In genomic region chr4:44812855-44813254, GRCm38 (mm10) we compare ENCODE assay signal across 26 mouse cellular contexts. TPM values are rescaled to one million over a fixed set of nuclear protein-coding genes. Genes with fewer than 3 reads are reported as not detected.
DNase-seq lines count a peak whose midpoint lies in the region; ATAC-seq and TF ChIP-seq lines count a peak whose summit lies in the region.
"Had no signal": no experiment of that assay in that cellular context is flagged by ENCODE, and none has a peak within 500 bp of the region (broad histone marks: within the 10 kb centered on the region; RNA-seq: fewer than 3 reads in every experiment).

No protein-coding gene starts in this region.

- ATAC-seq in liver, embryonic 16.5 days (ENCODE audit: low read depth) = 0 out of 2 replicates have a peak, but pooled peaks have one; percentile 45
- no peak for ATAC-seq in midbrain, embryonic 14.5 days (ENCODE audit: low FRiP score, low TSS enrichment)
- no peak for ATAC-seq in midbrain, postnatal 0 days (ENCODE audit: low FRiP score)
- ATAC-seq: CD4-positive, CD25-positive, alpha-beta regulatory T cell, adult 4 months; forebrain, embryonic 14.5 days; hindbrain, postnatal 0 days had no signal

- no peak overlapping the region for H3K4me2 ChIP-seq in liver, embryonic 16.5 days (ENCODE audit: low read depth, low read length)
- H3K4me2 ChIP-seq in midbrain, embryonic 14.5 days (ENCODE audit: low read length) = no peak overlapping the region
- no peak overlapping the region for H3K4me2 ChIP-seq in midbrain, postnatal 0 days (ENCODE audit: low read depth, low read length, poor library complexity, severe bottlenecking)
- H3K4me2 ChIP-seq: embryonic facial prominence, embryonic 15.5 days; hindbrain, embryonic 13.5 days had no signal

- H3K4me1 ChIP-seq in MEL (ENCODE audit: control insufficient read depth in 1 of 2, insufficient read depth in 2 of 2, low read length in 2 of 2) = peaks cover 16 to 23% of the 10 kb centered on the region in 2 experiments
- peaks cover 7% of the 10 kb centered on the region for H3K4me1 ChIP-seq in liver, embryonic 16.5 days (ENCODE audit: control insufficient read depth, low read depth, low read length)
- H3K4me1 ChIP-seq in midbrain, embryonic 14.5 days (ENCODE audit: control insufficient read depth, insufficient read depth, low read length) = peaks cover 3% of the 10 kb centered on the region; the same call in 1 of the 2 replicates
- no peaks in the 10 kb centered on the region for H3K4me1 ChIP-seq in midbrain, postnatal 0 days (ENCODE audit: insufficient read depth, low read length)
- H3K4me1 ChIP-seq: embryonic facial prominence, embryonic 15.5 days; hindbrain, embryonic 13.5 days had no signal

- intact Hi-C loops in gastrocnemius, adult 2 months (cut with DNase I) = no loop called here

- H3K36me3 ChIP-seq in MEL (ENCODE audit: control insufficient read depth in 1 of 2, insufficient read depth in 2 of 2, low read length in 2 of 2) = peaks cover 0 to 35% of the 10 kb centered on the region in 2 experiments; a peak in 2 of 4 replicates
- no peaks in the 10 kb centered on the region for H3K36me3 ChIP-seq in liver, embryonic 16.5 days (ENCODE audit: control insufficient read depth, insufficient read depth)
- no peaks in the 10 kb centered on the region for H3K36me3 ChIP-seq in midbrain, embryonic 14.5 days (ENCODE audit: control insufficient read depth, insufficient read depth, low read length)
- no peaks in the 10 kb centered on the region for H3K36me3 ChIP-seq in midbrain, postnatal 0 days (ENCODE audit: insufficient read depth, low read length)
- H3K36me3 ChIP-seq: embryonic facial prominence, embryonic 15.5 days; forebrain, embryonic 10.5 days; heart, embryonic 10.5 days; hindbrain, embryonic 13.5 days had no signal

- peak; percentile 72 for DNase-seq in MEL (ENCODE audit: low read depth, low spot score)
- DNase-seq in c-Kit-positive CD71-positive TER-119-positive erythroid progenitor cells, embryonic 14.5 days (ENCODE audit: low spot score) = peak; percentile 27
- no peak for DNase-seq in gastrocnemius, adult 2 months
- DNase-seq in midbrain, embryonic 14.5 days = no peak
- DNase-seq in midbrain, postnatal 0 days (ENCODE audit: low spot score) = no peak
- DNase-seq in urinary bladder, postnatal 25 days (ENCODE audit: low spot score) = no peak
- DNase-seq: adrenal gland, adult 2 months; adrenal gland, postnatal 25 days; B cell, adult 2 months; cerebellum, adult 11 months; cerebellum, adult 8-10 months; cerebellum, postnatal 14 days; embryo, embryonic 11 days; gastrocnemius, postnatal 10 days; heart, adult 18-20 months; heart, postnatal 10 days; heart, postnatal 4 days had no signal

- no peaks in the 10 kb centered on the region for H3K27me3 ChIP-seq in MEL (ENCODE audit: control insufficient read depth in 1 of 2, insufficient read depth in 2 of 2, low read length in 2 of 2)
- no peaks in the 10 kb centered on the region for H3K27me3 ChIP-seq in liver, embryonic 16.5 days (ENCODE audit: control insufficient read depth, insufficient read depth, low read depth, low read length)
- H3K27me3 ChIP-seq in midbrain, embryonic 14.5 days (ENCODE audit: control insufficient read depth, insufficient read depth, low read length) = no peaks in the 10 kb centered on the region; the same call in 1 of the 2 replicates
- no peaks in the 10 kb centered on the region for H3K27me3 ChIP-seq in midbrain, postnatal 0 days (ENCODE audit: insufficient read depth, low read length)
- H3K27me3 ChIP-seq: embryonic facial prominence, embryonic 15.5 days; hindbrain, embryonic 13.5 days had no signal

- WGBS in liver, embryonic 16.5 days (ENCODE audit: insufficient replicate concordance) = 21% methylated on average over 1 of the region's 1 CpGs
- 89% methylated on average over 1 of the region's 1 CpGs for WGBS in midbrain, embryonic 14.5 days
- 91% methylated on average over 1 of the region's 1 CpGs for WGBS in midbrain, postnatal 0 days

- H3K27ac ChIP-seq in MEL (ENCODE audit: control insufficient read depth, low read depth, low read length) = no peak overlapping the region
- H3K27ac ChIP-seq in liver, embryonic 16.5 days (ENCODE audit: low read length) = no peak overlapping the region
- H3K27ac ChIP-seq in gastrocnemius, adult 2 months = no peak overlapping the region
- no peak overlapping the region for H3K27ac ChIP-seq in midbrain, embryonic 14.5 days (replicated peaks; ENCODE audit: low read depth, low read length)
- H3K27ac ChIP-seq in midbrain, postnatal 0 days (ENCODE audit: low read depth, low read length) = no peak overlapping the region
- H3K27ac ChIP-seq: embryonic facial prominence, embryonic 15.5 days; forebrain, embryonic 10.5 days; heart, embryonic 10.5 days; hindbrain, embryonic 13.5 days; hindbrain, postnatal 0 days had no signal

- H3K79me2 ChIP-seq in MEL (ENCODE audit: control insufficient read depth, insufficient read depth, low read length, poor library complexity) = 0 out of 2 replicates have a peak, but pooled peaks cover 1% of the 10 kb centered on the region

- H3K9me3 ChIP-seq in MEL (replicated peaks; ENCODE audit: insufficient read depth, low read length) = no peaks in the 10 kb centered on the region
- H3K9me3 ChIP-seq in liver, embryonic 16.5 days (replicated peaks; ENCODE audit: control insufficient read depth, low read length) = no peaks in the 10 kb centered on the region
- H3K9me3 ChIP-seq in midbrain, embryonic 14.5 days (ENCODE audit: control insufficient read depth, low read length) = no peaks in the 10 kb centered on the region
- no peaks in the 10 kb centered on the region for H3K9me3 ChIP-seq in midbrain, postnatal 0 days (ENCODE audit: low read length)
- H3K9me3 ChIP-seq: embryonic facial prominence, embryonic 15.5 days; forebrain, embryonic 10.5 days; heart, embryonic 10.5 days; hindbrain, embryonic 13.5 days had no signal

- TF ChIP-seq POLR2A in MEL (IDR thresholded peaks at IDR 0.05; ENCODE audit: control insufficient read depth in 1 of 2, insufficient read depth in 1 of 2, low read depth in 1 of 2, low read length in 2 of 2, poor library complexity in 1 of 2) = no peak

- H3K9ac ChIP-seq in MEL (ENCODE audit: control insufficient read depth, low read depth, low read length, poor library complexity, severe bottlenecking) = no peak overlapping the region
- H3K9ac ChIP-seq in liver, embryonic 16.5 days (ENCODE audit: low read depth, low read length) = no peak overlapping the region
- no peak overlapping the region for H3K9ac ChIP-seq in midbrain, embryonic 14.5 days (replicated peaks; ENCODE audit: low read length)
- H3K9ac ChIP-seq in midbrain, postnatal 0 days (replicated peaks; ENCODE audit: low read length, poor library complexity, severe bottlenecking) = no peak overlapping the region
- H3K9ac ChIP-seq: embryonic facial prominence, embryonic 15.5 days; hindbrain, embryonic 13.5 days had no signal

- TF ChIP-seq CTCF in MEL (IDR thresholded peaks at IDR 0.05 in 2 of 3, conservative IDR thresholded peaks at IDR 0.05 in 1 of 3; ENCODE audit: control insufficient read depth in 1 of 3, insufficient read depth in 1 of 3, low read depth in 2 of 3, low read length in 3 of 3, poor library complexity in 1 of 3, severe bottlenecking in 1 of 3) = no peak
- TF ChIP-seq CTCF in gastrocnemius, adult 2 months (IDR thresholded peaks at IDR 0.05) = no peak
- no peak for TF ChIP-seq CTCF in midbrain, postnatal 0 days (IDR thresholded peaks at IDR 0.05)

- no peak for TF ChIP-seq RAD21 in MEL (IDR thresholded peaks at IDR 0.05; ENCODE audit: low read depth, low read length)

- peak; percentile 97 to 98 for TF ChIP-seq EP300 in MEL (IDR thresholded peaks at IDR 0.05; ENCODE audit: low read depth in 1 of 2, low read length in 2 of 2)

- no peak overlapping the region for H3K4me3 ChIP-seq in MEL (ENCODE audit: control insufficient read depth in 1 of 2, insufficient read depth in 1 of 2, low read depth in 2 of 2, low read length in 2 of 2)
- H3K4me3 ChIP-seq in liver, embryonic 16.5 days (ENCODE audit: low read depth, low read length) = no peak overlapping the region
- H3K4me3 ChIP-seq in gastrocnemius, adult 2 months = no peak overlapping the region
- H3K4me3 ChIP-seq in midbrain, embryonic 14.5 days (replicated peaks; ENCODE audit: low read depth, low read length) = no peak overlapping the region
- H3K4me3 ChIP-seq in midbrain, postnatal 0 days (ENCODE audit: low read depth, low read length) = no peak overlapping the region
- H3K4me3 ChIP-seq: embryonic facial prominence, embryonic 15.5 days; erythroblast, embryonic 14.5 days; forebrain, embryonic 10.5 days; heart, embryonic 10.5 days; hindbrain, embryonic 13.5 days had no signal

TF ChIP-seq in MEL, 35 proteins besides CTCF, POLR2A, EP300 and RAD21 (continues in another document):
- TF ChIP-seq MAX (IDR thresholded peaks at IDR 0.05; ENCODE audit: low read length) = 0 out of 2 replicates have a peak, but pooled peaks have one; percentile 14
- no peak for TF ChIP-seq CHD1 (IDR thresholded peaks at IDR 0.05; ENCODE audit: low read depth, low read length)
- 0 out of 2 replicates have a peak, but pooled peaks have one; percentile 24 for TF ChIP-seq MYB (IDR thresholded peaks at IDR 0.05; ENCODE audit: low read depth, low read length)
- TF ChIP-seq KAT2A (conservative IDR thresholded peaks at IDR 0.05; ENCODE audit: low read depth, low read length) = peak; percentile 51
- TF ChIP-seq BHLHE40 (IDR thresholded peaks at IDR 0.05; ENCODE audit: borderline replicate concordance, low read depth, low read length) = peak; percentile 83
- no peak for TF ChIP-seq ZKSCAN1 (IDR thresholded peaks at IDR 0.05; ENCODE audit: low read depth, low read length)
- no peak for TF ChIP-seq NELFE (IDR thresholded peaks at IDR 0.05; ENCODE audit: low read depth, low read length)
- peak; percentile 99 for TF ChIP-seq GATA1 (IDR thresholded peaks at IDR 0.05; ENCODE audit: low read depth, low read length)
- TF ChIP-seq MAZ (IDR thresholded peaks at IDR 0.05; ENCODE audit: low read depth, low read length) = peak; percentile 40; the same call in 1 of the 2 replicates
- peak; percentile 93 for TF ChIP-seq SIN3A (IDR thresholded peaks at IDR 0.05; ENCODE audit: low read length)
- peak; percentile 84 for TF ChIP-seq TAL1 (IDR thresholded peaks at IDR 0.05; ENCODE audit: low read length)
- peak; percentile 47; the same call in 1 of the 2 replicates for TF ChIP-seq ELF1 (IDR thresholded peaks at IDR 0.05; ENCODE audit: low read depth, low read length)
- TF ChIP-seq ZMIZ1 (IDR thresholded peaks at IDR 0.05; ENCODE audit: low read depth, low read length) = no peak

RNA-seq across cellular contexts. Expression of gene Zcchc7, which starts 57.2 kb away (rescaled TPM):
- 16.1 and 17.8 TPM in 2 replicates for total RNA-seq in MEL (2012; rRNA removed)
- 10 to 100 TPM in 1 of 2 experiments, not detected in 1; 18.2 TPM for polyA plus RNA-seq in MEL (2012; ENCODE audit: insufficient read depth in 1 of 2, insufficient read length in 2 of 2, low read depth in 1 of 2, low replicate concordance in 2 of 2, missing spikeins in 1 of 2)
- polyA plus RNA-seq in liver, embryonic 16.5 days (2015; fragmentation: Nextera tagmentation; extraction: Ambion mirVana) = 10.1 and 10.8 TPM in 2 replicates
- total RNA-seq in gastrocnemius, adult 2 months (2021) = 10 to 100 TPM; 20.4 to 20.8 TPM
- 38.3 and 39.8 TPM in 2 replicates for polyA plus RNA-seq in midbrain, embryonic 14.5 days (2014; fragmentation: Nextera tagmentation; extraction: Ambion mirVana)
- 17.3 and 23.5 TPM in 2 replicates for total RNA-seq in midbrain, postnatal 0 days (2014; rRNA removed)
- polyA plus RNA-seq in midbrain, postnatal 0 days (2015; fragmentation: Nextera tagmentation; extraction: Ambion mirVana) = 25.5 and 34.5 TPM in 2 replicates

Comparison
In these comparisons a context has a peak if more than half of its experiments do, and no peak if none do; other contexts are left out.
1. DNase-seq: peak in MEL (single experiment) and c-Kit-positive CD71-positive TER-119-positive erythroid progenitor cells, embryonic 14.5 days (single experiment); none in gastrocnemius, adult 2 months (single experiment), midbrain, embryonic 14.5 days (single experiment), midbrain, postnatal 0 days (single experiment) and urinary bladder, postnatal 25 days (single experiment).